Mouse (Mus musculus): Measurements from ENCODE around the gene Uqcc1. TPM values are rescaled to one million over a fixed set of nuclear protein-coding genes. Genes with fewer than 3 reads are reported as not detected.

Gene Uqcc1
- polyA plus RNA-seq, 1 experiment from 2014 or later = 65.6 TPM

- H3K9me3 ChIP-seq (replicated peaks) = no peaks in the 10 kb centered on the region
- WGBS = 78% methylated on average over 21 of the region's 21 CpGs
These were observed 50.9 kb downstream of the Uqcc1 start for GRCm38 (mm10) chr2:155878964-155879876.

GRCm38 (mm10) chr2:155873636-155874035 lies 56.5 kb downstream of the Uqcc1 start:
- Histone ChIP-seq H3K4me1 (peaks cover 8% of the 10 kb centered on the region), H3K27me3 (no peaks in the 10 kb centered on the region), H3K9ac (no peak overlapping the region), H3K27ac (replicated peaks) (0 out of 2 replicates have a peak overlapping the region, but pooled peaks have one; percentile 18), H3K36me3 (peaks cover 22% of the 10 kb centered on the region), H3K4me2 (replicated peaks) (no peak overlapping the region), H3K9me3 (replicated peaks) (no peaks in the 10 kb centered on the region), H3K4me3 (replicated peaks) (no peak overlapping the region)
- ATAC-seq (ENCODE audit: insufficient number of reproducible peaks, low FRiP score, low TSS enrichment, low read depth) = no peak
- 71% methylated on average over 6 of the region's 6 CpGs for WGBS

More at GRCm38 (mm10) chr2:155878964-155879876, 50.9 kb downstream of the Uqcc1 start:
- Histone ChIP-seq H3K4me1 (no peaks in the 10 kb centered on the region), H3K36me3 (peaks cover 27% of the 10 kb centered on the region), H3K9ac (no peak overlapping the region), H3K27ac (replicated peaks) (no peak overlapping the region), H3K27me3 (no peaks in the 10 kb centered on the region), H3K4me2 (replicated peaks) (no peak overlapping the region), H3K4me3 (replicated peaks) (no peak overlapping the region)
- no peak for ATAC-seq (ENCODE audit: insufficient number of reproducible peaks, low FRiP score, low TSS enrichment, low read depth)

- no peak overlapping the region for H3K4me3 ChIP-seq (replicated peaks)
- peaks cover 28% of the 10 kb centered on the region for H3K36me3 ChIP-seq
- no peak overlapping the region for H3K9ac ChIP-seq
- WGBS = 50% methylated on average over 10 of the region's 10 CpGs
- no peaks in the 10 kb centered on the region for H3K9me3 ChIP-seq (replicated peaks)
- H3K27ac ChIP-seq (replicated peaks) = 0 out of 2 replicates have a peak overlapping the region, but pooled peaks have one; percentile 18
- H3K27me3 ChIP-seq = no peaks in the 10 kb centered on the region
- ATAC-seq (ENCODE audit: insufficient number of reproducible peaks, low FRiP score, low TSS enrichment, low read depth) = no peak
- no peak overlapping the region for H3K4me2 ChIP-seq (replicated peaks)
- H3K4me1 ChIP-seq = peaks cover 8% of the 10 kb centered on the region
These were observed 57.1 kb downstream of the Uqcc1 start for GRCm38 (mm10) chr2:155872930-155873507.

- H3K27ac ChIP-seq (replicated peaks) = no peak overlapping the region
- 79% methylated on average over 8 of the region's 8 CpGs for WGBS
These were observed 57.6 kb downstream of the Uqcc1 start for GRCm38 (mm10) chr2:155872486-155872885.

GRCm38 (mm10) chr2:155869772-155870171 lies 60.3 kb downstream of the Uqcc1 start:
- H3K9ac ChIP-seq = no peak overlapping the region
- H3K4me1 ChIP-seq = peaks cover 8% of the 10 kb centered on the region
- H3K9me3 ChIP-seq (replicated peaks) = no peaks in the 10 kb centered on the region
- no peak overlapping the region for H3K4me2 ChIP-seq (replicated peaks)
- ATAC-seq (ENCODE audit: insufficient number of reproducible peaks, low FRiP score, low TSS enrichment, low read depth) = no peak
- no peak overlapping the region for H3K4me3 ChIP-seq (replicated peaks)
- 71% methylated on average over 5 of the region's 5 CpGs for WGBS
- no peak overlapping the region for H3K27ac ChIP-seq (replicated peaks)
- peaks cover 21% of the 10 kb centered on the region; the same call in 1 of the 2 replicates for H3K36me3 ChIP-seq
- no peaks in the 10 kb centered on the region for H3K27me3 ChIP-seq

More at GRCm38 (mm10) chr2:155872486-155872885, 57.6 kb downstream of the Uqcc1 start:
- ATAC-seq (ENCODE audit: insufficient number of reproducible peaks, low FRiP score, low TSS enrichment, low read depth) = no peak
- peaks cover 8% of the 10 kb centered on the region for H3K4me1 ChIP-seq
- H3K9me3 ChIP-seq (replicated peaks) = no peaks in the 10 kb centered on the region
- no peak overlapping the region for H3K4me3 ChIP-seq (replicated peaks)
- H3K9ac ChIP-seq = no peak overlapping the region
- H3K36me3 ChIP-seq = peaks cover 33% of the 10 kb centered on the region
- H3K27me3 ChIP-seq = no peaks in the 10 kb centered on the region
- H3K4me2 ChIP-seq (replicated peaks) = no peak overlapping the region

GRCm38 (mm10) chr2:155868320-155868719 lies 61.8 kb downstream of the Uqcc1 start:
- no peak overlapping the region for H3K4me3 ChIP-seq (replicated peaks)
- no peaks in the 10 kb centered on the region for H3K9me3 ChIP-seq (replicated peaks)
- H3K9ac ChIP-seq = no peak overlapping the region
- H3K4me1 ChIP-seq = peaks cover 3% of the 10 kb centered on the region; the same call in 1 of the 2 replicates
- H3K36me3 ChIP-seq = peaks cover 19% of the 10 kb centered on the region; the same call in 1 of the 2 replicates
- no peak overlapping the region for H3K4me2 ChIP-seq (replicated peaks)
- H3K27me3 ChIP-seq = no peaks in the 10 kb centered on the region
- no peak overlapping the region for H3K27ac ChIP-seq (replicated peaks)
- no peak for ATAC-seq (ENCODE audit: insufficient number of reproducible peaks, low FRiP score, low TSS enrichment, low read depth)
- 93% methylated on average over 8 of the region's 8 CpGs for WGBS

GRCm38 (mm10) chr2:155863301-155863867 lies 66.7 kb downstream of the Uqcc1 start:
- Histone ChIP-seq H3K9ac (no peak overlapping the region), H3K27me3 (no peaks in the 10 kb centered on the region), H3K4me3 (replicated peaks) (no peak overlapping the region), H3K27ac (replicated peaks) (no peak overlapping the region), H3K4me1 (no peaks in the 10 kb centered on the region), H3K36me3 (peaks cover 20% of the 10 kb centered on the region; the same call in 1 of the 2 replicates), H3K4me2 (replicated peaks) (no peak overlapping the region), H3K9me3 (replicated peaks) (no peaks in the 10 kb centered on the region)
- ATAC-seq (ENCODE audit: insufficient number of reproducible peaks, low FRiP score, low TSS enrichment, low read depth) = no peak
- WGBS = 53% methylated on average over 11 of the region's 11 CpGs

- no peak overlapping the region for H3K4me3 ChIP-seq (replicated peaks)
- H3K4me2 ChIP-seq (replicated peaks) = no peak overlapping the region
- 70% methylated on average over 13 of the region's 13 CpGs for WGBS
- H3K27me3 ChIP-seq = no peaks in the 10 kb centered on the region
- no peaks in the 10 kb centered on the region for H3K4me1 ChIP-seq
- no peaks in the 10 kb centered on the region for H3K9me3 ChIP-seq (replicated peaks)
- no peak overlapping the region for H3K27ac ChIP-seq (replicated peaks)
- no peak overlapping the region for H3K9ac ChIP-seq
- ATAC-seq (ENCODE audit: insufficient number of reproducible peaks, low FRiP score, low TSS enrichment, low read depth) = no peak; the same call in 1 of the 2 replicates
- peaks cover 15% of the 10 kb centered on the region; the same call in 1 of the 2 replicates for H3K36me3 ChIP-seq
These were observed 67.4 kb downstream of the Uqcc1 start for GRCm38 (mm10) chr2:155862573-155863300.

- Histone ChIP-seq H3K4me1 (no peaks in the 10 kb centered on the region), H3K9ac (no peak overlapping the region), H3K27me3 (no peaks in the 10 kb centered on the region), H3K9me3 (replicated peaks) (no peaks in the 10 kb centered on the region), H3K4me3 (replicated peaks) (no peak overlapping the region), H3K4me2 (replicated peaks) (no peak overlapping the region), H3K27ac (replicated peaks) (no peak overlapping the region), H3K36me3 (peaks cover 22% of the 10 kb centered on the region; the same call in 1 of the 2 replicates)
- ATAC-seq (ENCODE audit: insufficient number of reproducible peaks, low FRiP score, low TSS enrichment, low read depth) = no peak
- WGBS = 89% methylated on average over 6 of the region's 6 CpGs
These were observed 68.5 kb downstream of the Uqcc1 start for GRCm38 (mm10) chr2:155861581-155861980.

GRCm38 (mm10) chr2:155860102-155860501 lies 70.0 kb downstream of the Uqcc1 start:
- no peaks in the 10 kb centered on the region for H3K4me1 ChIP-seq
- no peak overlapping the region for H3K4me3 ChIP-seq (replicated peaks)
- H3K9ac ChIP-seq = no peak overlapping the region
- no peak for ATAC-seq (ENCODE audit: insufficient number of reproducible peaks, low FRiP score, low TSS enrichment, low read depth)
- no peak overlapping the region for H3K27ac ChIP-seq (replicated peaks)
- WGBS = 82% methylated on average over 7 of the region's 7 CpGs
- H3K36me3 ChIP-seq = peaks cover 30% of the 10 kb centered on the region; the same call in 1 of the 2 replicates
- H3K27me3 ChIP-seq = no peaks in the 10 kb centered on the region
- no peaks in the 10 kb centered on the region for H3K9me3 ChIP-seq (replicated peaks)
- no peak overlapping the region for H3K4me2 ChIP-seq (replicated peaks)
